Mouse (Mus musculus) gastrocnemius, adult 2 months (tissue): Measurements from ENCODE around the gene Guca2b. TPM values are rescaled to one million over a fixed set of nuclear protein-coding genes. Genes with fewer than 3 reads are reported as not detected.

ENCODE experiments used
- DNase-seq: peaks from one replicate; pipeline ENCODE4 v3.0.0; 2022
- H3K27ac ChIP-seq: fragments of 200-600 bp; 2 replicates; pipeline ENCODE4 v1.8.1; 2022; ENCODE audit warnings: mild to moderate bottlenecking
- H3K4me3 ChIP-seq: fragments of 200-600 bp; 2 replicates; pipeline ENCODE4 v1.8.1; 2022; ENCODE audit warnings: mild to moderate bottlenecking, moderate library complexity
- CTCF ChIP-seq: fragments of 200-600 bp; IDR thresholded peaks from 2 replicates; pipeline ENCODE4 v1.8.1; 2022; ENCODE audit warnings: antibody characterized with exemption, mild to moderate bottlenecking, moderate library complexity
- intact Hi-C: fragments of 180-260 bp; cut with DNase I; formaldehyde crosslinking; loops from one replicate; pipeline ENCODE4 v1.15.1; 2025
- total RNA-seq, 2 experiments: library from RNA; stranded (reverse); gene quantifications; 2 replicates each; pipeline ENCODE4 v1.2.3; 2021

Guca2b gene
- total RNA-seq, 2 experiments from 2014 or later, result not detected

DNA sequence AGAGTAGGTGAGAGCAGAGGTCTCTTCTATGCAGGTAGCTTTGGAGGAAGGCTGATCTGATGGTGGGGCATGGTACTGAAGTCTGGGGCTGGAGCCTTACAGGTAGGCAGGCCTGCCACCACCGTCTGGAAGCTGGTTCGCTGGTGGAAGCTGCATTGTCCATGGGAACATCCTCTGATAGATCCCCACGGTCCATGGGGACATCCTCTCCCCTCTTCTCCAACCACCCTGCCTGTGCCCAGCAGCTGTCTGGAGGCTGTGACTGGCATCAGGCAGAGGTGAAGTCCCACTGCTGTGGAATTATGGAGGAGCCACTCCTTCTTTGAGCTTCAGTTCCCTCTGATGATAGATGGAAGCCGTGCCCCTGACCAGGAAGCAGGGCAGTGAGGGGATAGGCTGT is 9.8 kb upstream of the Guca2b start:
- no peak for TF ChIP-seq CTCF
- H3K27ac ChIP-seq, result no peak overlapping the region
- intact Hi-C loops, result loop anchor here (5.0 kb wide), 1 partner anchor 421 kb away; no protein-coding TSS in a partner anchor
- peak; percentile 7 for DNase-seq
- no peak overlapping the region for H3K4me3 ChIP-seq

DNA sequence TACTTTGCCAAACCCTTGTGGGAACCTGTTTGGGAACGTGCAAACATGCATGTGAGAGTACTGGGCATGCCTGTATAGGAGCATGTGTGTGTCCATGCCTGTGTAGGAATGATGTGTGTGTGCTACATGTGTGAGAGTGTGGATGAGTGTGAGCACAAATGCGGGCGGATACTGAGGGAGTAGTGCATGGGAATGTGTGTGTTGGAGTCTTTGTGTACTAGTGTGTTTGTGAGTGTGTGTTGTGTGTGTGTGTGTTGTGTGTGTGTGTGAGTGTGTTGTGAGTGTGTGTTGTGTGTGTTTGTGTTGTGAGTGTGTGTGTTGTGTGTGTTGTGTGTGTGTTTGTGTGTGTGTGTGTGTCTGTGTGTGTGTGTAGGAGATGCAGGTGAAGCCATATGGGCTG is 9.4 kb upstream of the Guca2b start:
- no peak overlapping the region for H3K27ac ChIP-seq
- no peak overlapping the region for H3K4me3 ChIP-seq
- TF ChIP-seq CTCF, result no peak
- DNase-seq, result no peak
- intact Hi-C loops, result loop anchor here (5.0 kb wide), 1 partner anchor 421 kb away; no protein-coding TSS in a partner anchor

DNA sequence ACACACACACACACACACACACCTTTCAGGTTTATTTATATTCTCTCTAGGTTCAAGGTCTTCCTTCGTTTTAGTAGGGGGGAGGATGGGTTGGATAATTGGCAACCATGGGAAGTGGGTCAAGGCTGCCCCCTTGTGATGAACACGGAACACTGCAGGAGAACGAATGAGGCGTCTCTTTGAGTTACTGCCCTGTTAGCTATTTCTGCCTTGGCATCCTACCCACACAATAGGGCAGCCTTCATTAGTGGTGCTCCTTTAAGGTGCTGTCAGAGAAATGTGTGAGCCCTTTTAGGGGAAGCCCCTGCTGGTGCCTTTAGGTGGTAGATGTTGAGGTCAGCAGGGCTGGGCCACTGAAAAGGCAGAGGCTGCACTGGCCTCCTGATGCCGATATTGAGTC is 8.7 kb upstream of the Guca2b start:
- peak; percentile 52 for DNase-seq
- Histone ChIP-seq H3K4me3 (no peak overlapping the region), H3K27ac (no peak overlapping the region)
- peak; percentile 75 for TF ChIP-seq CTCF
- intact Hi-C loops, result loop anchor here (1.0 to 5.0 kb wide), 3 partner anchors 36 to 420 kb away; no protein-coding TSS in a partner anchor

DNA sequence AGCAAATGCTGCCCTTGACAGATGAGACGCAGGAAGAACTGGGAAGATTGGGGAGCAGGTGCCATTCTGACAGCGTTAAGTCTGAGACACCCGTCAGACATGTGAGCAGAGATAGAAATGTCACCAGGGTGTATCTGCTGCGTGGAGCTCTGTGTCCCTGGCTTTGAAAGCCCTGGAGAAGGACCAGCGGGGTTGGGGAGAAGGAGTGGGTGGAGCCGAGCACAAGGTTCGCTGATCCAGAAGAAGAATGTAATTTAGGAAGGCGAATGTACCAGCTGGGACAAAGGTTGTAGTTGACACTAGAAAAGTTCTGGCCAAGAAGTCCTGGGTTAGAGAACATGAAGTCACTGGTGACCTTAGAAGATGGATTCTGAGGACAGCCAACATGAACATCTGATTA is 7.4 kb upstream of the Guca2b start:
- peak; percentile 59 for DNase-seq
- peak overlapping the region; percentile 78 for H3K27ac ChIP-seq
- H3K4me3 ChIP-seq, result no peak overlapping the region
- intact Hi-C loops, result loop anchor here (2.0 to 5.0 kb wide), 2 partner anchors 235 to 419 kb away; no protein-coding TSS in a partner anchor
- no peak for TF ChIP-seq CTCF

DNA sequence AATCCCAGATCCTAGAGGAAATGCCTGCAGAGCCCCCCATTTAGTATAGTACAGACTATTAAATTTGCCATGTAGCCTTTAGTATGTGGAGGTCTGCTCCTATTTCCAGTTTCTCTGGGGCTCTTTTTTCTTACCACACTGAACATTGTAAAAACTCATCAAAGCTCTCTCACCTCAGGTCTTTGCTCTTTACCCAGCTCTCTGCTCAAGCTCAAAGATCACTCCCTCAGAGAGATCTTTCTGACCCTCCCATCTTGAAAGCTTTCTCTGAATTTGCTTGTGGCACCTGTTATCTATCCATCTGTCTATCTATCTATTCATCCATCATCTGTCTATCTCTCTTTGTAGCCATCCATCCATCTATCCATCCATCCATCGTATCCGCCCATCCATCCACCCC is 6.4 kb upstream of the Guca2b start:
- no peak overlapping the region; the same call in 1 of the 2 replicates for H3K27ac ChIP-seq
- intact Hi-C loops, result loop anchor here (5.0 kb wide), 1 partner anchor 418 kb away; no protein-coding TSS in a partner anchor
- no peak for TF ChIP-seq CTCF
- no peak for DNase-seq
- no peak overlapping the region for H3K4me3 ChIP-seq

DNA sequence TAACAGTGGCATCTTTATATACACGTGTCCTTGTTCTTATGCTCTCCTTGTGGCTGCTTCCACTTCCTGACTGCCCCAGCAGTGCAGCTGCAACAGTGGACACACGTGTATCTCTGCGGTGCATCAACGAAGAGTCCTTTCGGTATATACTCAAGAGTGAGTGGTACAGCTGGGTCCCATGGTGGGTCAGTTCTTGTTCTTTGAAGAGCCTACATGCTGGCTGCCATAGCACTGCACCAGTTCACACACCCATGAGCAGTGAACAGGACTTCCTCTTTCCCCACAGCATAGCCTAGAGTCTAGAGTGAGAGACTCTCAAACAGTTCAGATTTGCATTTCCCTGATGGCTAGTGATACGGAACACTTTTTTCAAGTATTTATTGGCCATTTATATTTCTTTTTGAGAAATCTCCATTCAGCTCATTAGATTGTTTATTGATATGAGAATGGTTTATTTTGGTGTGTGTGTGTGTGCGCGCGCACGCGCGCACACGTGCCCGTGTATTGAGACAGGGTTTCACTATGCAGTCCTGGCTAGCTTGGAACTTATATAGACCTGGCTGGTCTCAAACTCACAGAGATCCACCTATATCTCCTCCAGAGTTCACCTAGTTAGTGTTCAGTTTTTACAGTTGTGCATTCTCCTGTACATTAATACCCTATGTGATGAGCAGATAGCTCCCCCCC is 4.8 kb upstream of the Guca2b start:
- intact Hi-C loops, result no loop called here
- peak; percentile 10 for DNase-seq
- TF ChIP-seq CTCF, result no peak
- Histone ChIP-seq H3K4me3 (no peak overlapping the region), H3K27ac (no peak overlapping the region)

DNA sequence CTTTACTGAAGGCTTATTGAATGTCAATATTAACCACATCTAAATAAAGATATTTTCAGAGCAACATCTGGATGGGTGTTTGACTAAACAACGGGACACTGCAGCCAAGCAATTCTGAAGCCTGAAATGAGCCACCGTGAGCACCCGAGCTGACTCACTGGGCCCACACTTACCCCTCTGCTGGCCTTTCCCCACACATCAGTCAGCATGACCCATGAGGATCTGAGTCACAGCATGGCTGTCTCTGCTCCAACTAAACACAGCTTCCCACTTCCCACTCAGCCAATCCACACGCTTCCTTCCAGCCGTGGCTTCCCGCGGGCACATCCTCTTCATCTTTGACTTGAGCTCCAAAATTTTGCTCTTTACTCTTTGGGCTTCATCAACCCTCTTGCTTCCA is 4.2 kb upstream of the Guca2b start:
- intact Hi-C loops, result no loop called here
- H3K4me3 ChIP-seq, result no peak overlapping the region
- peak overlapping the region; percentile 66 for H3K27ac ChIP-seq
- peak; percentile 40 for DNase-seq
- no peak for TF ChIP-seq CTCF

DNA sequence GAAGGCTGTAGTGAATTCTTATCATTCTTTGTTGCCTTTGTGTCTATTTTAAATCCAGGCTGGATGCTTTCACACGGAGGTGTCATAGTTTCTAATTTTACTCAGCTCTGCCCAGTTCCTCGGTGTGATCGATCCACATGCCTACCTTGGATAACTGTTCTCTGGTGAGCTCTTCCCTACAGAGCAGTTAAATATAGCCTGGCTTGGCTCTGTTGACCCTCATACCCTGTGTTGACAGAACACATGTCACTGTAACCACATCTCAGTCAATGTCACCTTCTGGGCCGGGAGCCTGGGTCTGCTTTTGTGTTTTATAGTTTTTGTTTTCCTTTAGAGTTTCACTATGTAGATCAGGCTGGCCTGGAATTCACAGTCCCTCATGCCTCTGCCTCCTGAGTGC is 3.4 kb upstream of the Guca2b start:
- peak; percentile 19 for DNase-seq
- intact Hi-C loops, result no loop called here
- no peak overlapping the region for H3K4me3 ChIP-seq
- TF ChIP-seq CTCF, result no peak
- H3K27ac ChIP-seq, result peak overlapping the region; percentile 66

DNA sequence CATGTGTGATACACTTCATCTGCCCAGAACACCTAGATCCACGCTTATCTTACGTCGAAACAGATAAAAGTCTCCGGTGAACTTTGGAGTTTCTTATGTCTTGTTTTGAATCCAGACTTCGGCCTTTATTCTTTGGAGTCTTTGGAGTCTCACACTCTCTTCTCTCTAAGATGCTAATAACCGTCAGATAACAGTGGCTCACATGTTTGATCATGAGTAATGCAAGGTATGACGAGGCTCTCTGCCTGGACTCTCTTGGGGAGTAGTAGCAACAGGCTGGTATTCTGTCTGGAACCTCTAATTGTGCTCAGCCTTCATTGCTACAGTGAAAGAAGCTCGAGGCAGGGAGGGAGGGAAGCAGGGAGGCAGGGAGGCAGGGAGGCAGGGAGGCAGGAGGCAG is 1.3 kb upstream of the Guca2b start:
- DNase-seq, result peak; percentile 4
- no peak overlapping the region for H3K27ac ChIP-seq
- no peak overlapping the region for H3K4me3 ChIP-seq
- intact Hi-C loops, result no loop called here
- TF ChIP-seq CTCF, result no peak

DNA sequence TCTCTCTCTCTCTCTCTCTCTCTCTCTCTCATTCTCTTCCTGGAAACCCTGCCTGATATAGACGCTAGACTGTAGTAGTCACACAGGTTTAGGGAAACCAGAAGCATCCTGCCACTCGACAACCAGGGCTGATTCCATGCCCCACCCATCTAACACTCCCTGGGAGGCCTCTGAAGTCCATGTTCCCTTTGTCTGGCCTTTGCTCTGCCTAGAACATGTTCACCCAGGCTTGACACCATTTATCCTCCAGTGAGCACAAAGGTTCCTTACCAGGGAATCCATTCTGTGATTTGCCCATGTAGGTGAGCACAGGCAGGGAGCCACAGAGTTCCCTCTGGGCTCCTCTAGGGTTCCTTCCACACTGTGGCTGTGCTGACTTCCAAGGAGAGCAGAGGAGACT is 508 bp downstream of the Guca2b start:
- intact Hi-C loops, result no loop called here
- Histone ChIP-seq H3K27ac (no peak overlapping the region), H3K4me3 (no peak overlapping the region)
- no peak for DNase-seq
- no peak for TF ChIP-seq CTCF

DNA sequence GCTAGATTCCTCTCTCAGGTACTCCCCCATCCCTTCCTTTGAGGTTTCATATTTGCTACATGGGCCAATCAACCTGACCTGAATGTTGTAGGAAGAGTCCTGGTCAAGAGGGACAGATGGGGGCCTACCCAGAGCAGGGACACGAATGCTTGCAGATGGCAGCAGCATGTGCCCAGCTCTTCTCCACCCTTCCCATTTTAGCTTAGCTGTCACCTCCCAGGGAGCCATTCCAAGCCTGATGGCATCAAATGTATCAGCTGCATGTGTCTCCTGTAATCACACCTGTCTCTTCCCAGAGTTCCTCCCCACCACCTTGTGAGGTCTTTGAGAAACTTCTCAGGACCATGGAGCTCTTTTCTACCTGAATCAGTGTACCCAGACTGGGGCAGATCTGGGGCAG is 1.7 kb downstream of the Guca2b start:
- TF ChIP-seq CTCF, result no peak
- no peak overlapping the region for H3K27ac ChIP-seq
- no peak overlapping the region for H3K4me3 ChIP-seq
- peak; percentile 10 for DNase-seq
- intact Hi-C loops, result no loop called here

DNA sequence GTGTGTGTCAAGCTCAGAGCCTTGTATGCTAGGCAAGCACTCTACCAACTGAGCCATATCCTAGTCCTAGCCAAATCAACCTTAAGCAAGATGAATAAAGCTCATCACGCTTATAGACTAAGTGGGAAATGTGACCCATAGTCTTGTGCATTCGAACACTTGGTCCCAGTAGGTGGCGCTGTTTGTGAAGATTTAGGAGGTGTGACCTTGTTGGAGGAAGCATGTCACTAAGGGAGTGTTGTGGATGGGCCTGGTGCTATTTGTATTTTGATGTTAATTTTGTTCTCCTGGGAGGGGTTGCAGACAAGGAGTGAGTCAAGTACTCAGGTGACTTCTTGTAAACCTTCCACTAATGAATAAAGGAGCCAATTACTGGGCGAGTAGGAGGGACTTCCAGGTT is 16.1 kb downstream of the Guca2b start:
- no peak for DNase-seq
- H3K4me3 ChIP-seq, result no peak overlapping the region
- H3K27ac ChIP-seq, result no peak overlapping the region
- no peak for TF ChIP-seq CTCF
- intact Hi-C loops, result no loop called here

DNA sequence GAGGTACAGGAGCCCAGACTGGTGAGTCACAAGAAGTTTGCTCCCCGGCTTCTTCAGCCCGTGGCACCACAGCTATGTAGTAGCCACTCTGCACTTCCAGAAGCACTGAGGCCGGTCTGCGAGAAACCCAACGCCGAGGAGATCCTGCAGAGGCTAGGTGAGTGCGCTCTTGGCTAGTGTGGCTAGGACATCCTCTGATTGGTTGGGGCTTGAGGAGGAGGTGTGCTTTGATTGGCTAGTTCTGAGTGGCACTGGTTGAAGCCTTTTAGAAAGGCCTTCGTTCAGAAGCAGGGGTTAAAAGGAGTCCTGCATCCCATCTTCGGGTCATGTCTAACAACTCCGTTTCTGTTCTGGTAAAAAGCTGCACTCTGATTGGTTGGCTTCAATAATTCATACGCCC is 20.1 kb downstream of the Guca2b start:
- intact Hi-C loops, result no loop called here
- no peak for DNase-seq
- Histone ChIP-seq H3K4me3 (no peak overlapping the region), H3K27ac (no peak overlapping the region)
- TF ChIP-seq CTCF, result no peak

DNA sequence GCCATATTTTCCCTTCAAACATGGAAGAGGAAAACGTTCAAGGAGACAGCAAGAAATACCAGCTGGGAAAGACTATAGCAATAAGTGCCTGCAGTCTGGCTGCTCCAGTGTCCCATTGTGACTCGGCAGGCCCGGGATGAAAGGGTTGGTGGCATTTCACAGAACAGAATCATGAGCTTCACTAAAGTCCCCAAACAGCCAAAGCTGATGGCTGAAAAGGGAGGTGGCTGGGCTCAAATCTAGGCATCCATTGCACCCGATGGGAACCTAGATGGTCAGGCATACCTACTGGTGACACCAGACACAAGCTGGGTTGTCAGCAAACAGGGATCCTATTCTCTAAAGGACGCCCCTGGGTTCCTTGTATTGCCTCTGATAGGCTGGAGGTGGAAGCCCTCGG is 20.8 kb downstream of the Guca2b start:
- TF ChIP-seq CTCF, result no peak
- H3K4me3 ChIP-seq, result no peak overlapping the region
- DNase-seq, result no peak
- no peak overlapping the region for H3K27ac ChIP-seq
- intact Hi-C loops, result no loop called here
